Mouse (Mus musculus) neural tube, embryonic 11.5 days (tissue): ENCODE results near the gene Mapk8. TPM values are rescaled to one million over a fixed set of nuclear protein-coding genes. Genes with fewer than 3 reads are reported as not detected.

ENCODE experiments used
- ATAC-seq: fragments of 200-750 bp; cut with Nextera tagmentation; 2 replicates; pipeline ENCODE4 v1.8.0; 2017; ENCODE audit warnings: moderate number of reproducible peaks, mild to moderate bottlenecking, moderate TSS enrichment, moderate library complexity; ENCODE audit not compliant: insufficient read depth, low FRiP score, low TSS enrichment
- DNase-seq: peaks from one replicate; pipeline ENCODE4 v3.0.0-alpha.2; 2015; ENCODE audit warnings: low spot score
- H3K27ac ChIP-seq: fragments of 300-500 bp; sonication (generic); 2 replicates; pipeline ENCODE4 v1.5.1; 2014; ENCODE audit warnings: low read depth, mild to moderate bottlenecking, low read length
- H3K27me3 ChIP-seq: fragments of 300-500 bp; sonication (generic); 2 replicates; pipeline ENCODE4 v1.6.1; 2014; ENCODE audit warnings: mild to moderate bottlenecking, low read length, mixed read lengths; ENCODE audit not compliant: control insufficient read depth, insufficient read depth
- H3K36me3 ChIP-seq: fragments of 300-500 bp; sonication (generic); 2 replicates; pipeline ENCODE4 v1.6.1; 2014; ENCODE audit warnings: mild to moderate bottlenecking, low read length, moderate library complexity, mixed read lengths; ENCODE audit not compliant: control insufficient read depth, insufficient read depth
- H3K4me1 ChIP-seq: fragments of 300-500 bp; sonication (generic); 2 replicates; pipeline ENCODE4 v1.6.1; 2014; ENCODE audit warnings: low read length, mixed read lengths; ENCODE audit not compliant: control insufficient read depth, insufficient read depth
- H3K4me2 ChIP-seq: fragments of 300-500 bp; sonication (generic); 2 replicates; pipeline ENCODE4 v1.6.1; 2014; ENCODE audit warnings: low read depth, mild to moderate bottlenecking, moderate library complexity
- H3K4me3 ChIP-seq: fragments of 300-500 bp; sonication (generic); 2 replicates; pipeline ENCODE4 v1.5.1; 2014; ENCODE audit warnings: low read depth, low read length
- H3K9ac ChIP-seq: fragments of 300-500 bp; sonication (generic); 2 replicates; pipeline ENCODE4 v1.6.1; 2014; ENCODE audit warnings: mild to moderate bottlenecking, low read length
- H3K9me3 ChIP-seq: fragments of 300-500 bp; sonication (generic); 2 replicates; pipeline ENCODE4 v1.6.1; 2016; ENCODE audit warnings: low read length; ENCODE audit not compliant: control insufficient read depth
- WGBS: fragments of 180-500 bp; shearing (Covaris S2); extraction: QIAGEN DNeasy Blood & Tissue Kit; methylation state at CpG from one replicate; pipeline ENCODE4 v1.1.7; 2014; 5-methylcytosine and 5-hydroxymethylcytosine counted together
- polyA plus RNA-seq: library from polyadenylated mRNA; unstranded; fragments of >200 nt; fragmentation: Nextera tagmentation; extraction: Ambion mirVana; gene quantifications from 2 replicates; pipeline ENCODE4 v1.2.1, GENCODE M21; 2014

Gene Mapk8
- 26.9 and 28.1 TPM in 2 replicates for polyA plus RNA-seq

DNA sequence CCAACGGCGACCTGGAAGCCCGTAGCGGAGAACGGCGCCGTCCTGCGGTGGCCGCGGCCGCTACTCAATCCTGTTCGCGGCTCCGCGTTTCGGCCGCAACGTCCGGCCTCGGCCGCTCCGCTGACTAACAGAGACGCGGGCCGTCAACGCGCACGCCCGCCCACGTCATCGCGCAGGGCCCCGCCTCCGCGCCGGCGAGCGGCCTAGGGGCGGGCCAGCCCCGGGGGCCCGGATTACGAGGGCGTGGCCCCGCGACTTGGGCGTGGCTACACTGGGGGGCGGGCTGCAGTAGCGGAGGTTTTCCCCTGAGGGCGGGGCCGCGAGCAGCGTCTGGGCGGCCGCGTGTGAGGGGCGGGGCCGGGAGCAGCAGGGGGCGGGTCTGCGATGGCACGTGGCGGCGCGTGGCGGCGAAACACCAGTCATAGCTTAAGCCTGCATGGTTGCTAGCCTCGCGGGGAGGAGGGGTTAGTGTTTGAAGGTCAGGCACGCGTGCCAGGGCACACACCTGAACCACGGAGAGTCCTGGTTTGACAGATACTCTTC is at the start of gene Mapk8:
Mapk8 (minus strand) TSS at position 132 of the 543 bp plus-strand sequence.
- peak within 1 kb of the TSS; percentile 96 for H3K27ac ChIP-seq
- peaks cover 3% of the 10 kb centered on the region; the same call in 1 of the 2 replicates for H3K4me1 ChIP-seq
- peak within 1 kb of the TSS; percentile 92 for H3K4me3 ChIP-seq
- 0 out of 2 replicates have a peak, but pooled peaks cover 3% of the 10 kb centered on the region for H3K27me3 ChIP-seq
- DNase-seq (peak; percentile 98), ATAC-seq (peak; percentile 97)
- H3K9me3 ChIP-seq: no peaks in the 10 kb centered on the region
- peak within 1 kb of the TSS; percentile 64 for H3K4me2 ChIP-seq
- no peaks in the 10 kb centered on the region for H3K36me3 ChIP-seq
- WGBS: 0% methylated on average over 68 of the region's 70 CpGs
- H3K9ac ChIP-seq: peak within 1 kb of the TSS; percentile 78

DNA sequence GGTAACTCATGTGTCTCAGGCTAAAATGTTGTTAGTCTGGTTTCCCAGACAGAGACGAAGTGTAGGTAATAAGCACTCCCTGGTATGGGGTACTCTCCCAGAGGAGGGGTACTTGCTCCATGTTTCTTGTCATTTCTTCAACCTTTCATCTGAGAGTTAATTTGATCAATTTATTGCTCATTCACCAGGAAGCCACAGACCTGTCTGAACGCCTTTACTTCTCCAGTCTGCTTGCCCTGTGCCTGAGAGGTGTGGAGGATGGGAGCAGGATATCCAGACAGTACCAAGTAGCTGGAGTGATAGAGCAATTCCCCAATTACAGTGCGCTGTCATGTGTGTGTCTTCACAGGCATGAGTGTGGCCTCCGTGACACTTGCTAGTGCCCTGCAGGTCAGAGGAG is 48.3 kb upstream of the Mapk8 start:
- no peak for ATAC-seq

DNA sequence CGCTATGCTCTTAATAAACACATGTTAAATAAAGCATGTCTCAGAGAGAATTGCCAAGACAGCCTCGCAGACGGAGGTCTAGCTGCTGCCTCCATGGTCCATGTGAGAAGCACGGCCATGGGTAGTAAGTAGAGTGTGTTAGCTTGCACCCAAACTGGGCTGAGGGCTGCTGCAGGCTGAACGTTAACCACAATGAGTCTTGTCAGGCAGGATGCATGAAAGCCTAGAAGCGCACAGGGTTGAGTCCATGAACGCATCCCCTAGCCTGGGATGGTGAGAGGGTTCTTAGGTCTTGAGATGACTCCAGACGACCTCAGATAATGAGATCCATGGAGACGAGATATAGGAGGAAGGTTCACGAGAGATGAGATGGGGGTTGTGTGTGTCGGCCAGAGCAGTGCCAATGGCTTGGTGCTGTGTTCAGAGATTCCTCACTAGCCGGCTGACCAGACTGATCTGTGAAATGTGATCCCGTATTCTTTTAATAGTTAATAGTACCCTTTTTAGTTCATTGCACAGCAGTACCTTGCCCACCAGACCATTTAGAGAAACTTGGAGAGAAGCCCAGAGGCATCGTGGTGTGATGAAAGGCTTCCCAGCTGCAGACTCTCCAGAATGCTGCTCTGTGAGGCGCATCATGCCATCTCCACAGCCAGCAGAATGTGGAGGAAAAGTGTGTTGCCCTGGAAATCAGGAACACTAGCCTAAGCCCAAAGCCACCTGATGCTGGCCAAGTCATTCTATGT is 41.0 kb upstream of the Mapk8 start:
- Histone ChIP-seq H3K4me3 (no peak overlapping the region), H3K27me3 (no peaks in the 10 kb centered on the region), H3K4me1 (no peaks in the 10 kb centered on the region), H3K27ac (no peak overlapping the region), H3K36me3 (no peaks in the 10 kb centered on the region), H3K9me3 (no peaks in the 10 kb centered on the region), H3K9ac (no peak overlapping the region), H3K4me2 (no peak overlapping the region)
- DNase-seq (no peak), ATAC-seq (no peak)
- 84% methylated on average over 15 of the region's 15 CpGs for WGBS

More for the DNA sequence above, 48.3 kb upstream of the Mapk8 start:
- no peak overlapping the region for H3K4me3 ChIP-seq
- 67% methylated on average over 4 of the region's 4 CpGs for WGBS
- H3K4me2 ChIP-seq: no peak overlapping the region
- no peaks in the 10 kb centered on the region for H3K36me3 ChIP-seq
- DNase-seq: no peak
- no peaks in the 10 kb centered on the region for H3K27me3 ChIP-seq
- H3K9me3 ChIP-seq: no peaks in the 10 kb centered on the region
- H3K9ac ChIP-seq: no peak overlapping the region
- no peak overlapping the region for H3K27ac ChIP-seq
- H3K4me1 ChIP-seq: no peaks in the 10 kb centered on the region

DNA sequence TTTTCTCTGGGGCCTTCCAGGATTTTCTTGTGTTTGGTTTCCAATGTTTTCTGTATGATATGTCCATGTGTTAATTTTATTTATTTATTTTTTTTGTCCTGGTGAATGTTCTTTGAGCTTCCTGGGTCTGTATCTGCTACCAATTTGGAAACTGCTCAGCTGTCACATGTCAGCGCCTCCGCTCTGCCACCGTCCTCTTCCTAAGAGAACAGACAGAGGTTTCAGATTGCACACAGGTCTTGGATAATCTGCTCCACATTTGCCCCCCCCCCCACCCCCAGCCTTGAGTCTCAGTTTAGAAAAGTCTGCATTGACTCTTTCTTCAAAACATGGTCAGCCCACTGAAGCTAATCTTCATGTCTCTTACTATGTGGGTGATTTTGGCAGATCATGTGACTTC is 35.0 kb upstream of the Mapk8 start:
- Histone ChIP-seq H3K4me2 (no peak overlapping the region), H3K4me3 (no peak overlapping the region), H3K36me3 (no peaks in the 10 kb centered on the region), H3K9me3 (no peaks in the 10 kb centered on the region), H3K27ac (no peak overlapping the region), H3K4me1 (no peaks in the 10 kb centered on the region), H3K27me3 (no peaks in the 10 kb centered on the region), H3K9ac (no peak overlapping the region)
- DNase-seq (no peak), ATAC-seq (no peak)
- WGBS: 57% methylated on average over 3 of the region's 3 CpGs

DNA sequence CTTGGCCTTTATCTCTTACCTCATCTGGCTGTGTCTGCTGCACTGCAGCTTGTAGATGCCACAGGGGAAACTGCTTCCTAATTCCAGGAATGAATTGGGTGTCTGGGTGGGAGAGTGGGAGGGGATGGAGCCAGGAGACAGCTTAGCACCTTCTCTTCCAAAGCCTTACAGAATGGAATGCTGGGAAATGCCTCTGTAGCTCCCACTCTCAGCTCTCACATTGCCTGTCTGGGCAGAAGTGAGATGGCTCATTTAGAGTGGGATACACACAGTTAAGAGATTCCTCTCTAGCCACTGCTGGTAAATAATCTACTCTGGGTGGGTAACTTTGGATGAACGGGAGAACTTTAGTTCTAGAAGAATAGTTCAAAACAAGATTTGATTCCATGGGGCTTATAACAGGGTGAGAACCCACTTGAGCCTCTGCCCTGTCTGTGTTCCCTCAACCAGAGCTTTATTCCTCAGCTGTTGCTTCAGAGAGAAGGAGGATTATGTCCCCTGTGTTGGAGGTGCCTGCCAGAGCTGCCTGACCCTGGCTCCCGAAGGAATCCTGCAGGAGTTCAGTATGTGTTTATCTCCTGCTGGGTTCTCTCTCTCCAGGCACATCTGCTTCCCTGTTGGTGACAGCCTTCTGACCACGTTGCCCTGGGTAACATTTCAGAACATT is 29.3 kb upstream of the Mapk8 start:
- Histone ChIP-seq H3K36me3 (no peaks in the 10 kb centered on the region), H3K4me1 (no peaks in the 10 kb centered on the region), H3K4me3 (no peak overlapping the region), H3K4me2 (no peak overlapping the region), H3K27me3 (no peaks in the 10 kb centered on the region), H3K27ac (no peak overlapping the region), H3K9ac (no peak overlapping the region), H3K9me3 (no peaks in the 10 kb centered on the region)
- WGBS: 18% methylated on average over 3 of the region's 3 CpGs
- DNase-seq (no peak), ATAC-seq (no peak)

DNA sequence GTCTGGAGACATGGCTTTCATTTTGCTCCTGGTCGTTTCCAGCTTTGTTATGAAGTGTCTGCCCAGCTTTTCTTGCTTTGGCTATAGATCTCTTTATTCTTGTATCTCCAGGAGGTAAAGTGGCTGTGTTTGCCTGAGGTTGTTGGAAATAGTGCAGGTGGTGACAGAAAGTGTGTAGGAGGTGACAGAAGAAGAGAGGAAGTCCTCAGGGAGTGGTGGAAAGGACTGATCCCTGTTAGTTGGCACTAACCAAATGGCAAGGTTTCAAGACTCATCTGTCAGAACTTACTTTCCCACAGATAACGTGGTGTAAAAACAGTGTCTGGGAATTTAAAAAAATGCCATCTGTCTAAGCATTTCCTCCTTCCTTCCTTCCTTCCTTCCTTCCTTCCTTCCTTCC is 27.5 kb upstream of the Mapk8 start:
- 73% methylated on average over 2 of the region's 2 CpGs for WGBS
- no peak for ATAC-seq
- H3K9me3 ChIP-seq: no peaks in the 10 kb centered on the region
- no peak overlapping the region for H3K4me3 ChIP-seq
- H3K36me3 ChIP-seq: no peaks in the 10 kb centered on the region
- no peaks in the 10 kb centered on the region for H3K27me3 ChIP-seq
- H3K9ac ChIP-seq: no peak overlapping the region
- H3K27ac ChIP-seq: no peak overlapping the region
- no peak overlapping the region for H3K4me2 ChIP-seq
- H3K4me1 ChIP-seq: no peaks in the 10 kb centered on the region
- no peak for DNase-seq

DNA sequence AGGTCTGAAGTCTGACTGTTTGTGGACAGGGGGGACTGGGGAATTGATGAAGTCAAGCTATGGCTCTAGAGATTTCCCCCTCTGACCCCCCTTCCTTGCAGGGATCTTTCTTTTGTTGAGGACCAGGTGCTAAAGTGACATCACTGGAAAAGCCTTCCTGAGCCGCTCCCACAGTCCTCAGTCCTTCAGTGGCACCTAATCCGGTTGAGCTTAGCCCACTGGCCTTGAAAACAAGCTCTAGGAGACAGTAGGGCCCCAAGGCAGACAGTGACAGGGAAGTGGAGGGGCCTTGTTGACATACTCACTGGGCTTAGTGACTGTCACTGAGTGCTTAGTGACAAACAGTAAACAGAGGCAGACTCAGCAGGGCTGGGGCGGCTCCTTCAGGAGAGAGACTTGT is 24.4 kb upstream of the Mapk8 start, which contains the start of gene Frmpd2:
Frmpd2 (plus strand) TSS at position 366 of the 400 bp plus-strand sequence.
- no peak within 1 kb of the TSS for H3K4me3 ChIP-seq
- H3K27ac ChIP-seq: no peak within 1 kb of the TSS
- H3K27me3 ChIP-seq: no peaks in the 10 kb centered on the region
- no peak for ATAC-seq
- no peaks in the 10 kb centered on the region for H3K9me3 ChIP-seq
- no peaks in the 10 kb centered on the region for H3K4me1 ChIP-seq
- H3K9ac ChIP-seq: no peak within 1 kb of the TSS
- no peak for DNase-seq
- WGBS: 61% methylated on average over 3 of the region's 3 CpGs
- no peak within 1 kb of the TSS for H3K4me2 ChIP-seq
- no peaks in the 10 kb centered on the region for H3K36me3 ChIP-seq

DNA sequence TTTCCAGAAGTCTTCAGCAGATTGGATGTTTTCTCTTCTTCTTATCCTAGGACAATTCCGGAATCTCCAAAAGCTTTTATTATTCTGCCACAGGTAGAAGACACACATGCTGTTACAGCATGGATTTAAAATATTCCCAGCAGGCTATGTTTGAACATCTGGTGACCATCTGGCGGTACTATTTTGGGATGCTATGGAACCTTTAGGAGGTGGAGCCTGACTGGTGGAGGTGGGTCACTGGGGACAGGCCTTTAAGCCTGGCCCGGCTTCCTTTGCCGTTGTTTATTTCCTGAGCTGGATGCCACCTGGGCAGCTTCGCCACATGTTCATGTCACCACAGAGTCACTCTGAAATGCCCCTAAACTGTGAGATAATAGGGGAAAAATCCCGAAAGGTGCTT is 20.8 kb upstream of the Mapk8 start:
- no peaks in the 10 kb centered on the region for H3K4me1 ChIP-seq
- ATAC-seq (no peak), DNase-seq (peak; percentile 34)
- H3K4me3 ChIP-seq: no peak overlapping the region
- no peaks in the 10 kb centered on the region for H3K9me3 ChIP-seq
- H3K9ac ChIP-seq: no peak overlapping the region
- H3K27me3 ChIP-seq: no peaks in the 10 kb centered on the region
- no peak overlapping the region for H3K27ac ChIP-seq
- H3K36me3 ChIP-seq: no peaks in the 10 kb centered on the region
- no peak overlapping the region for H3K4me2 ChIP-seq
- 47% methylated on average over 6 of the region's 6 CpGs for WGBS
